Mouse (Mus musculus) kidney, postnatal 14 days (tissue): ENCODE data around the gene Xrcc2.

Experiments used
- DNase-seq: peaks from one replicate; pipeline ENCODE4 v3.0.0; 2022; ENCODE audit warnings: mixed read lengths

Gene Xrcc2

GRCm38 (mm10) chr5:25666684-25667083, 38.9 kb downstream of the Xrcc2 start:
- DNase-seq = no peak

- DNase-seq = peak; percentile 1
Measured at GRCm38 (mm10) chr5:25666108-25666507, 39.5 kb downstream of the Xrcc2 start.

- DNase-seq = no peak
Measured at GRCm38 (mm10) chr5:25665516-25665915, 40.1 kb downstream of the Xrcc2 start.

GRCm38 (mm10) chr5:25663165-25663564, 42.5 kb downstream of the Xrcc2 start:
- no peak for DNase-seq

GRCm38 (mm10) chr5:25654578-25654987, 51.0 kb downstream of the Xrcc2 start:
- DNase-seq = peak; percentile 5

GRCm38 (mm10) chr5:25653377-25653776, 52.2 kb downstream of the Xrcc2 start:
- no peak for DNase-seq

- no peak for DNase-seq
Measured at GRCm38 (mm10) chr5:25652435-25652834, 53.2 kb downstream of the Xrcc2 start.

GRCm38 (mm10) chr5:25645661-25646364, 59.8 kb downstream of the Xrcc2 start:
- DNase-seq = no peak

GRCm38 (mm10) chr5:25644509-25644908, 61.1 kb downstream of the Xrcc2 start:
- DNase-seq = no peak

GRCm38 (mm10) chr5:25642741-25643140, 62.9 kb downstream of the Xrcc2 start:
- no peak for DNase-seq
